Mouse (Mus musculus): Measurements from ENCODE around the gene Efcab6.

DNA sequence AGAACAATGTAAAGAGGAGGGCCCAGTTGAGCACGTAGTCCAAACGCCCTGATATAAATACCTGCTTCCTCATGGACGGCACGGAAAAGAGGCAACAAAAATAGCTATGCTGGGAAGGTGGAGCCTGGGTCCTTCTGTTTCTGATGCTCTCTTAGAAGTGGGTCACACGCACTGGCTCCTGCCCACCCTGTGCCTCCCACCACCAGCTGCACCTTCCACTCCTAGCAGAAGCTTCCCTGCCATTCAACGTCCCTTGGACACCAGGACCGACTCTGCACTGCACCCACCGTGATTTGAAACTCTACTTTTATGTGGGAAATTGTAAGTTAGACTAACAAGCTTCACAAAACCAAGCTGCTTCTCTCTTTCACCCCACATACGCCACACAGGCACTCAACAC lies 12.8 kb downstream of the Efcab6 start:
- TF ChIP-seq TAL1 (IDR thresholded peaks at IDR 0.05; ENCODE audit: low read length) (no peak), GATA1 (IDR thresholded peaks at IDR 0.05; ENCODE audit: low read length) (no peak)

Measured in erythroblast, embryonic 14.5 days (primary cell).